Mouse (Mus musculus): ENCODE measurements around the gene Pum2.

Pum2 gene

DNA sequence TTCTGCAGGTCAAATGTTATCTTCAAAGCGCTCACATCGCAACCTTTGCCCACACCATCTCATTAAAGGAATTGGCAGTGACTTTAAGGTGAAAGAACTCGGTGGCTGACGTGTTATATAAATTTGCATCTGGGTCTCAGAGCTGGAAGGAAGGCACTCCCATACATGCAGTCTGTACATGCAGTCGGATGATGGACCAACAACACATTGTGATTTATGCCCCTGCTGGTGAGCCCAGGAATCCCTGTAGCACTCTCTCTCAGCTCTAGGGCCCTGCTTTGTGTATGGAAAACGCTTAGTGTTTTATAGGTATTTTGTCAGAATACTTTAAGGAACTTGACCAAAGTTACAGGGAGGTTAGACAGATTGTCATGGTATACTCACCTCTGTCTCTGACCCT is 86.6 kb downstream of the Pum2 start:
- no peak for DNase-seq (ENCODE audit: low read depth, low spot score)

DNA sequence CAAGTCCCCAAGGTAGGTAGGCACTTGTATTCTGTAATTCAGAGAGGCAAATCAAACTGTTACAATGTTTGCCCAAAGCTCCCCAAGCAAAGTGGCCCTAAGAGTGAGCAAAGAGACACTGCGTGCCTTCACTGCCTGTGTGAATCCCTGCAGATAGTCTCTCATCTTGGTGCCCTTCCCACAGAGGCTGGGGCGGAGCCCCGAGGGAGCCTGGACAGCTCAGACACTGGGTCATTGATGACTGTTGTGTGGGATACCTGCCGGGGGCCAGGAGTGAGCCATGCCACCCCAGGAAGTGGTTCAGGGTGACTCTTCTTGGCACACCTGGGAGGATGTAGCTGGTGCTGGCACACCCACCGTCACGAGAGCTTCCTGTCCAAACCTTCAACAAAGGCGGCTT is 87.1 kb downstream of the Pum2 start:
- no peak for DNase-seq (ENCODE audit: low read depth, low spot score)

DNA sequence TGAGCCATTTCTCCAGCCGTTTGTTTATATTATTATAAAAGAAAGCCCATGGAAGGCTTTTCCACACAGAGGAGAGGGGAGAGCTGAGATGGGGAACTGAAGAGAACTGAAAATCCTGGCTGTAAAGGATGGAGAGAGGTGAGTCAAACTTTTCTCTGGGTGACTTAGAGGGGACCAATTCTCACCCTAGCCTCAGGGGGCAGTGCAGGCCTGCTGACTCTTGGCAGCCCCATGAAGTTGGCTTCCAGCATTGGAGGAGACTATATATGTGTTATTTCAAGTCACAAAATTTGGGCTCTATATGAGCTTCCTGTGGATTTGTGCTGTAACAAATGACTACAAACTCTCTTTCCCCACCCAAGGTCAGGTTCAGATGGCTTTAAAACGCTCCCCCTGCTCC is 88.7 kb downstream of the Pum2 start:
- no peak for DNase-seq (ENCODE audit: low read depth, low spot score)

DNA sequence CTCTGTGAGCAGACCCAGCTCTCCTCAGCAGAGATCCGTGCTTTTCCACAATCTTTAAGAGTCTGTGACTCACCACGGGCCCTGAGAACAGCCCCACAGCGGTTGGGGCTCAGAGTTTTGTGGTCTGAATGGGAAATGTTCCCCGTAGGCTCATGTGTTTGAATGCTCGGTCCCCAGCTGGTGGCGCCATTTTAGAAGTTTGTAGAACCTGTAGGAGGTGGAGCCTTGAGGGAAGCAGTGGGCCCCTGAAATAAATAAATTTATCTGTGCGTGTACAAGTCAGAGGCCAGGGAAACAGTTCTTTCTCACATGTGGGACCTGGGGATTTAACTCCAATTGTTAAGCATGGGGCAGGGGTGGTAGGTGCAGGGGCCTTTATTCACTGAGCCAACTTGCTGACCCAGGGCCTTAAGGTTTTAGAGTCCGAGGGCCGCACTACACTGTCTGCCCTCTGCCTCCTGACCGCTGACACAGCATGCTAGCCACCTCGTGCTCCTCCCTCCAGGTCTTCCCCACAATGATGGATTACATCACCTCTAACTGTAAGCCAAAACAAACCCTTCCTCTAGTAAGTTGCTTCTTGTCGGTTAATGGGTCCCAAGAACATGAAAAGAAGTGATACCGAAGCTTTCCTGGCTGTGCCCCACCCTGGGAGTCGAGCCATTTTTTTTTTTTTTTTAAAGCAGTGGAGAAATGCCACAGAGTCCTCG is 90.4 kb downstream of the Pum2 start:
- DNase-seq (ENCODE audit: low read depth, low spot score) = no peak

DNA sequence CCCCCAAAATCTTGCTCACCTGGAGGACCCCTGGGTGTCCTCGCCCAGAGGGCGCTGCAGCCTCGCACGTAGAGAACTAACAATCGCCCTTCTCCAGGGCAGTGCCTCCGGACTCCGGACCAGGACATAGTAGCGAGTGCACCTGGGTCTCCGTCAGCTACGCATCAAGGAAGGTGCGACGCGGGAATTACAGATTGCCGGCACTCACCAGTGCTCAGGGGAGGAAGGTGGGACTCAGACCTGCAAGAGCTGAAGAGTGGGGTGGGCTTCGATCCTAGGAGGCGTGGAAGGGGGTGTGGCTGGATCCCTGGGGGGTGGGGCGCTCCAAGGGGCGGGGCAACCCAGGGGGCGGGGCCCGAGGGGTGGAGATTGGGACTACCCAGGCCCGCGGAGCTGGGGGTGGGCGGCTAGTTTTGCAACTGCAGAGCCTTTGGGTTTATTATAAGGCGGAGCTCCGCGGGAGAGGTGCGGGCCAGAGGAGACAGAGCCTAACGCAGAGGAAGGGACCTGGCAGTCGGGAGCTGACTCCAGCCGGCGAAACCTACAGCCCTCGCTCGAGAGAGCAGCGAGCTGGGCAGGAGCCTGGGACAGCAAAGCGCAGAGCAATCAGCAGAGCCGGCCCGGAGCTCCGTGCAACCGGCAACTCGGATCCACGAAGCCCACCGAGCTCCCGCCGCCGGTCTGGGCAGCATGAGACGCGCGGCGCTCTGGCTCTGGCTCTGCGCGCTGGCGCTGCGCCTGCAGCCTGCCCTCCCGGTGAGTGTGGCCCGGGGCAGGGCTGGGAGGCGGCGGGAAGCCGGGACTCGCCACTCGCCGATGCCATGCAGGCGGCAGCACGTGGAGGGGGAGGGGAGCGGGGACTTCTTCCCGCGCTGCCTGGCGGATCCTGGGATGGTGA is 97.3 kb downstream of the Pum2 start, which contains the start of gene Sdc1:
Gene Sdc1, plus strand, starts transcription at position 378 of the 898 bp plus-strand sequence.
- peak; percentile 74 for DNase-seq (ENCODE audit: low read depth, low spot score)

DNA sequence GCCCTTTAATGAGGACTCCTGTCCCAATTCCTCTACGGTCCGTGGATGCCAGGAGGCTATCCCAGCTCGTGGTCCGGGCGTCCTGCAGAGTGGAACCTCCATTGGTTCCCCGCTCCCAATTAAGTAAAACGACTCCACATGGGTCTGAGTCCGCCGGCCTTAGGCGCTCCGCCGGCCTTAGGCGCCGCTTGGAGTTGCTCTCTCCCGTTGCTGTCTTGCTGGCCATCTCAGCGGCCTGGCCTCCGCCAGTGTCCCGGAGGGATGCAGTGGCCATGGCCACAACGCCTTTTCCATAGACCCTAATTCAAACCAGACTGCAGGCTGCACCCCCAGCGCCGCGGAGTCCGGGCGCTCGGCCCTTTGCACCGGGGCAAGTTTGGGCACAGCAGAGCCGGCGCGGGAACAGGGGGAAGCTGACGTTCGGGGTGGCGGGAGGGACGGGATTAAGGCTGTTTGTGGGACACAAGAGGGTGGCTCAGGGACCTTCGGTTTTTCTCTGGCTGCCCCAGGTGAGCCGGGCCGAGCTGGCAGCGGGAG is 98.0 kb downstream of the Pum2 start:
- DNase-seq (ENCODE audit: low read depth, low spot score) = no peak

DNA sequence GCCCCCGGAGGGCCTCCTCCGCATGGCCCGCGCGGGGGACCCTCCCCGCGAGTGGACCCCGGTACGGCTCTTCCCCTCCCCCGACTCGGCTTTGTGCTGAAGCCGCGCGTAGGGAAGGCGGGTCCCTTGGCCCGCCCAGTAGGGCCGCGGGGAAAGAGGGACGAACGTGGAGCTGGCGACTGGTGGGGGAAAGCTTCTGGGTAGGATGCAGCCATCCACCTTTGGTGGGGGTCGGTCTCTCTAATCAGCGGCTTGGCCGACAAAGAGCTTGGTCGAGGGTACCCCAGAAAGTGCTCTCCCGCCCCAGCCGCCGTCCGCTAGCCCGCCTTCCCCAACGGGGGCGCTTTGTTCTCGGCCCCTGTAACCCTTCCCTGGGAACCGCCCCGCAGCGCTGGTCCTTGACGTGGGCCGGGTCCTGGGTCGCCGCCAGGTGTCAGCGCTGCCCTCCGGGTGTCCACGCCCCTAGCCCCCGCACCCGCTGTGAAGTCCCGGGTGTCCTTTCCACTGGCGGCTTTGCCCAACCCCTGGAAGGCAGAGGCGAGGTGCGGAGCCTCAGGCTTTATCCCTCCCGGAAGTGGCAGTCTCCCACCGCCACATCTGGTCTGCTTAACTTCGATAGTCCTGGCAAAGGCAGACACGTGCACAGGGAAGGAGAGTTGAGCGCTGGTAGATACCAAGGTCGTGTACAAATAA is 98.7 kb downstream of the Pum2 start:
- no peak for DNase-seq (ENCODE audit: low read depth, low spot score)

DNA sequence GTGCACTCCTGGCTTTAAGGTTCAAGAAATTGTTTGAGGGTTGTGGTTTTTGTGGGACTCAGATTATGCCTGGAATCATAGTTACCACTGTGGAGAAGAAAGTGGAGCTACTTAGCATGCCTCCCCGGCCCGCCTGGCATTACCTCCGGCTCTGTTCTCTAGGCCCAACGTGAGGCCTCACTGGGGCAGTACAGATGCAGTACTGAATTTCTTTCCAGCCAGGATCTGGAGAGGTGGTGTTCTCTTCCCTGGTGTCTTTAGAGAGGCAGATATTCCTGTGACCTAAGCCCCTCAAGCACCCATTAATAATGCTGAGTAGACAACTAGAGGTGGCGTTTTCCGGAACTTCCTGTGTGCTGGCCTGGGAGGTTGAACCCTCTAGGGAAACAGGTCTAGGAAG is 99.4 kb downstream of the Pum2 start:
- DNase-seq (ENCODE audit: low read depth, low spot score) = no peak

DNA sequence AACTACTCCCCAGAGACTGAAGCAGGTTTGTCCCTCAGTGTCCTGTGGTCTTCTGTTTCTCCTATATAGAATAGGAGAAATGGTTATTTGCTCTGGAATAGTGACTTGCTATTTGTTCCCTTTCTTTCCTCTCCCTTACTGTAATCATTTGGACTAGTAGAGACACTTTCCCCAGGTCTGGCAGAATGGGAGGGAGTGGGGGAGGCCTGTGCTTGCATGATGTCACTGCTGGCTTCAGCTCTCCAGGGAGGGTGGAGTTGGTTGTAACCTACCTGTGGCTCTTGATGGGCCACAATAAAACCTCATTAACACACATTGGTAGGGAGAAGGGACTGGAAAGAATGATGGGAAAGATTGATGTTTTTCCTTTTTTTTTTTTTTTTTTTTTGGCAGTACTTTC is 100.2 kb downstream of the Pum2 start:
- DNase-seq (ENCODE audit: low read depth, low spot score) = no peak

DNA sequence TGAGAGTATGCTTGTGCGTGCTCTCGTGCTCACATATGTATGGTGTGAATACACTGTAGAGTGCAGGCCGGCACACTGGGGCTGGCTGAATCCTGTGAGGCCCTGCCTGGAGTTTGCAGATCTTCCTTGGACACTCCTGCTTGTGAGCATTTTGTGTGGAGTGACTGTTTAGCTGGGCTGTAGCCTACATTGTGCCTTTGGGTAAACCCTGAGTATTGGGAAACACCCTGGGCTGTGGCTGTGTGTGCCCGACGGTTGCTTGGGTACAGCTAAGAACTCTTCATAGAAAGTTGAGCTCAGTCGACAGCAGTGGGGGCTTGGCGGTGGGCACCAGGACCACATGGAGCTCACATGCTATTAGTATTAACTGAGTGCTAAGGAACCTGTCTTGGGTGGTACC is 102.3 kb downstream of the Pum2 start:
- no peak for DNase-seq (ENCODE audit: low read depth, low spot score)

DNA sequence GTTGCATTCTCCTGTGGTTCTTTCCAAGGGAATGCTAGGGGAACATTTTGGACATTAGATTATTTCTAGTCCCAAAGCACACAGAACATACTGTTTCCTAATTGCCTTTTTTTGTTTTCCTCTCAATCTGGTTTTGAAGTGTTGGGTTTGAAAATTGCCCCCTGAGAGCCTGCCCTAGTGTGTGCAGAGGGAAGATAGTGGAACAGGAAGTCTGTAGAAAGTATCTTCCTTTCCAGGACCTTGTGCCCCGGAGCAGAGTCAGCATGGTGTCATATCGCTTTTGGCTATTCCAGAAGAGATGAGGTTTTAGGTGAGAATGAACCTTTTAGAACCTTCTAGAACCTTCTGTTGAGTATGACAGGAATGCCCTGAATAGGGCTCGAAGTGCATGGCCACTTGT is 102.8 kb downstream of the Pum2 start:
- no peak for DNase-seq (ENCODE audit: low read depth, low spot score)

DNA sequence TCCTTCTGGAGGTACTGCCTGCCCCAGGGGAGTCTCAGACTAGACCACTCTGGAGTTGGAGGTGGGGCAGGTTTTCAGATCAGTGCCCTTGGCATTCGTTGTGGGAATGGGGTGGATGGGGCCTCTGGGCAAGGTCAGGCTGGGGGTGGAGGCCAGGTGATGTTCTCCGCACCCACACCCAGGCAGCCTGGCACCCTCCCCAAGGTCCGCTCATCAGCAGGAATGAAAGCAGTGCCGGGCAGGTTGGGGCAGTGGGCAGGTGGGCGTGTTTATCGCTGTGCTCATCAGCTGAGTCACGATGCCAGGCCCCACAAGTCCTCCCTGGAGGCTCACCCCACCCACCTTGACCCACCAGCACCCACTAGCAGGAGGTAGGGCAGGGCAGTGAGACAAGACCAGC is 104.2 kb downstream of the Pum2 start:
- DNase-seq (ENCODE audit: low read depth, low spot score) = no peak

DNA sequence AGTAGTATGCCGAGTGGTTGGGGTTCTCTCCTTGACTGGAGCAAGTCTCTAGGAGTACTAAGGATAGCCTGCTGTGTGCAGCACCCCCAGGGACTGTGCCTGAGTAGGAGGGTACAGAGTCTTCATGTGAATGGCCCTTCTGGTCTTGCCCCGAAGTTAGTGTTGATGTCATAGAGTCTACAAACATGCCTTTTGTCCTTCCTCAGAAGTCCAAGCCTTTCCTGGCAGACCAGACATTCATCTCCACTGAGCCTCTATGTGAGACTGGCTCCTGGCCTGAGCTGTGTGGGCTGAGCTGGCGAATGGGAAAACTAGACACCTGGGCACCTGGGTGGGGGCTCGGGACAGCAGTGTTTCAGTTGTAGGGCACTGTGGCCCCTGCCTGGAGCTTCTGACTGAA is 105.9 kb downstream of the Pum2 start:
- no peak for DNase-seq (ENCODE audit: low read depth, low spot score)

DNA sequence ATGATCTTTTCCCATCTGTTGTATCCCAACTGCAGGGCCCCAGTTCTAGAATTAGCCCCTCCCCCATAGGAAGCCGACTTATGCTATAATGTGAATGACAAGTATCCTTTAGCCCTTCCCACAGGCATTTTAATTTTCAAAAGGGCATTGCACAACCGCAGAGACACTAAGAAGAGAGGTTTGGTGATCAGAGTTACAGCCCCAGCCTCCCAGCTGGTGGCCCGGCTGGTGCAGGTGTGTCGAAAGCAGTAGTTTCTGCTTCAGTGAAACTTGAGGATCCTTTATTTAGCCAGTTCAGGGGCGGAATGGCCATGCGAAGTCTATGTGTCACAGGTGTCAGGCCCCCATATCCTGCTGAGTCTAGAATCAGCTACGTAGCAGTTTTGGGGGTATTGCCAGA is 107.2 kb downstream of the Pum2 start:
- no peak for DNase-seq (ENCODE audit: low read depth, low spot score)

DNA sequence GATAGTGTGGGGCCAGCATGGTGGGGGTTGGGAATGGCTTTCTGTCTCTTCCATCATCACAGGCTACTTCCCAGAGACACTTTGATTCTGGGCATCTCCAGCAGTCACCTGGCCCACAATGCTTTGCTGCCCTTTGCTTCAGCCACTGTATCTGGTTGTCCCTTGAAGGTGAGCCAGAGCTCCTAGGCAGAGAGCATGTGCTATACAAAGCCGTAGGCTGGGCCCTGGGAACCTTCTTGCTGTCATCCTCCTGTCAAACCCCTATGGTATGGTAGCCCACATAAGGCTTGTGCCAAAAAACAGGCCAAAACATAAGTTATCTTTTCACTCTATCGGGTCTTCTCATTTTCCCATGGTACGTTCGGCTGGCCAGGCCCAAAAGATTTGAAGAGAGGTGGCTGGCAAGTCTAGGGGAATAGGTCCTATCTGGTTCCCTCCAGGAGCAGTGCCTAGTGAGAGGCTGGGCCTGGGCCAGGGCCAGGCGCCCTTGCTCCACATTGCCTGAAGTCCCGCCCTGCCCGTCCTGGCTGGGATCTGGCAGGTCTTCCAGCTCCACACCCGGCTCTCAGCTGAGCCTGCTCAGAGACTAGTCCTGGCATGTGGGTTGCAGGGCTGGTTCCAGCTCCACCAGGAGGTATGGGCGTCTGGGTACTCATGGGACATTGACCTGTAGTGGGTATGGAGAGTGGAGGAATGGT is 107.9 kb downstream of the Pum2 start:
- no peak for DNase-seq (ENCODE audit: low read depth, low spot score)

DNA sequence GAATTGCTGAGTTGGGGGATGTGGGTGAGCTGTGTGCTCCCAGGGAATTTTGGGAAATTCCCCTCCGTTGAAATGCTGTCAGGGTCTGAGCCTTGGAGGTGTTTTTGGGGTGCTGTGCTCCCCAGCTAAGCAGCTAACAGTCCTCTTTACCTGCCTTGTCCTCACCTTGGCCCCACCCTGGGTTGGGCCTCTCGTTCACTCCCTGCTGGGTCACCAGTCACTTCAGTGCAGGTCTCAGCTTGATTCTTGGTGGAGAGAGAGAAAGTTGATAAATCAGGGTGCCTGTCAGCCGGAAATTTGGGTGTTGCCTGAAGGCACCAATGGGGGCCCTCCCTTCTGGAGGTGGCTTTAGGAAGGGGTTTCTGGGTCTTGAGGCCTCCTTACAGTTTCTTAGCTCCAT is 108.6 kb downstream of the Pum2 start:
- no peak for DNase-seq (ENCODE audit: low read depth, low spot score)

DNA sequence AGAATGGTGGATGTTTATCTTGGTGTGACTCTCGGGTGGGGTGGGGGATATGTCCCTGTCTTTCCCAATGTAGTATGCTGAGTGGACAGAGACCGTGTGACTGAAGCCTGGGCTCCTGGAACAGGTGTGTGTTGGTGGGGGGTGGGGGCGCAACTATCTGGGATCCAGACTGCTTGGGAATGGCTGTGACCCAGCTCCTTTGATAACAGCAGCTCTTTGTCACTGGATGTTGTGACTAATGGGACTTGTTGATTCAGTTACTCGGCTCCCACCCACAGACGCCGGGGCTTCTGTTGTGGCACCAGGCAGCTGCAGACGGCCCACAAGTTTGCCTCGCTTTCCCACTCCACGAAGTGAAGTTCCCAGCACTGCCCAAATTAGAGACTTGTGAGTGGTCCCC is 110.3 kb downstream of the Pum2 start:
- DNase-seq (ENCODE audit: low read depth, low spot score) = no peak

DNA sequence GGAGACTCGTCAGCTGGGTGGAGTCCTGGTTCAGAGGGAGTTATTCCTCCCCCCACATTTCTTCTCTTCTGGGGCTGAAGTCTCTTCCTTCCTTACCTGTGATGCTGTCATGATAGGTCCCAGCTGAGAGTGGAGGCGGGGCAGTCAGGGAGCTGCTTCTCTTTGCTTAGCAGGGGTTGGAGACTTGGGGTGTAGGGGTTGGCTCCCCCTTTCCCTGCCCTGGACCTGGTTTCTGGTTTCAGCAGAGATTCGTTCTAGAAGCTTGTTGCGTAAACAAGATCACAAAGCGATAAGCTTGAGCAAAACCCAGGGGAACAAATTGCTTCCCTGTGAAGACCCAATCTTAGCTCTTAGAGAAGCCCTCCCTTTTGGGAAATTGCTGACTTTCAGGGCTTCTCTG is 112.5 kb downstream of the Pum2 start:
- no peak for DNase-seq (ENCODE audit: low read depth, low spot score)

DNA sequence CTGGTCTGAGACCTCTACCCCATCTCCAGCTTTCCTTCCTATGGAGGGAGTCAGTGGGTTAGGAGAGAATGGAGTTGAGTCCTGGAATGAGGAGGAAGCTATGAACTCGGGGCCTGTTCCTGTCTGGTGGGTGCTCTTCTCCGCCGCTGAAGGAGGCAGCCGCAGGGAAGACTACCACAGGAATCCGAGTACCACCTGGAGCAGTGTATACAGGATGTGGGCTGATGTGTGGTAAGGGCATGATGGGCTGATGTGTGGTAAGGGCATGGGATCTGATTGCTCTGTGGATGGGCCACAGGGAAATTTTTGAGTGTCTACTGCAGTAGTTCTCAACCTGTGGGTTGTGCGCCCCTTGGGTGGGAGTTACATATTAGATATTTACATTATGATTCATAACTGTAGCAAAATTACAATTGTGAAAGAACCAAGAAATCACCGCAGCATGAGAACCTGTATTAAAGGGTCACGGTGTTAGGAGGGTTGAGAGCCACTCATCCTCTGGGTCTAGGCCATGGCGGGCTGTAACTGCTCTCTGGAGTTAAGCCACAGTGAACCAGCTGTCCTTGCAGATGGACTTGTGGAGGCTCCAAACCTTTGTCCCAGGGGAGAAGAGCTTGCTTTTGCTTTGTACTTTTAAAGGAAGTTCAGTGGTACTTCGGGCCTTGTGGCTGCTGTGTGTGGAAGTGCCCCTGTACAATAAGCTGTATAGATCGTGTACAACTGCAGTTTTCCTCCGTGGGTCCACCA is 113.2 kb downstream of the Pum2 start:
- no peak for DNase-seq (ENCODE audit: low read depth, low spot score)

DNA sequence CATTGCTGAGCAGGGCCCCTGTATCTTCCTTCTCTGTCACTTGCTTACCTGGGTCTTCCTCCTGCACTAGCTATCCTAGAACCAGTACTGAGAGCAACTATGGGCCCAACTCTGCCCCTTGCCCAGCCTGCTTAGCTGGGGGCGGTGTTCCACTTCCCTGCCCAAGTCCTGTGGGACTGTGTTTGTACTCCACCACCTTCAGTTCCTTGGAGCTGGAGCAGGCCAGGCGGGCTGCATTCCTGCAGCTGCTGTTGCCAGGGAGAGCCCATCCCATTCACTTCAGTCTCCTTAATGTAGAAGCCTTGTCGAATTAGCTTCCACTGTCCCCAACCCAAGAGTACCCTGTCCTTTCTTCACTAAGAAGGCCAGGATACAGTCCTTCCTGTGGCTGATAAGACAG is 114.5 kb downstream of the Pum2 start:
- no peak for DNase-seq (ENCODE audit: low read depth, low spot score)

DNA sequence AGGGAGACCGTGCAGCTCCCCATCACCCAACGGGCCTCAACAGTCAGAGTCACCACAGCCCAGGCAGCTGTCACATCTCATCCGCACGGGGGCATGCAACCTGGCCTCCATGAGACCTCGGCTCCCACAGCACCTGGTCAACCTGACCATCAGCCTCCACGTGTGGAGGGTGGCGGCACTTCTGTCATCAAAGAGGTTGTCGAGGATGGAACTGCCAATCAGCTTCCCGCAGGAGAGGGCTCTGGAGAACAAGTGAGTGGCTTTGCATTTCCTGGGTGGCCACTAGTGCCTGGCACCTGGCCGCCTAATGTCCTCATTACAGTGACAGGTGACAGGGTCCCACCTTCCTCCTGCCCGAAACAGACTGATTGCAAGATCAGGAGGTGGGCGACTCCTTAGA is 116.7 kb downstream of the Pum2 start:
- DNase-seq (ENCODE audit: low read depth, low spot score) = no peak

Measured in WW6 (cell line).